Comparison of ENCODE assay signal across 10 mouse cellular contexts in genomic region chr9:73560037-73560436, GRCm38 (mm10).
DNase-seq lines count a peak whose midpoint lies in the region; ATAC-seq and TF ChIP-seq lines count a peak whose summit lies in the region.
"Had no signal": no experiment of that assay in that cellular context is flagged by ENCODE, and none has a peak within 500 bp of the region (broad histone marks: within the 10 kb centered on the region; RNA-seq: fewer than 3 reads in every experiment).

No protein-coding gene starts in this region.

- H3K36me3 ChIP-seq in midbrain, postnatal 0 days (ENCODE audit: insufficient read depth, low read length): no peaks in the 10 kb centered on the region
- H3K36me3 ChIP-seq in midbrain, embryonic 10.5 days: no peaks in the 10 kb centered on the region
- H3K36me3 ChIP-seq in heart, embryonic 12.5 days: no peaks in the 10 kb centered on the region

- no peak for ATAC-seq in midbrain, postnatal 0 days (ENCODE audit: low FRiP score)
- peak; percentile 29; the same call in 1 of the 2 replicates for ATAC-seq in heart, embryonic 12.5 days (ENCODE audit: insufficient number of reproducible peaks, low FRiP score)

- no peaks in the 10 kb centered on the region for H3K27me3 ChIP-seq in midbrain, postnatal 0 days (ENCODE audit: insufficient read depth, low read length)
- H3K27me3 ChIP-seq in midbrain, embryonic 10.5 days (ENCODE audit: low read depth, poor library complexity, severe bottlenecking): no peaks in the 10 kb centered on the region
- no peaks in the 10 kb centered on the region for H3K27me3 ChIP-seq in heart, embryonic 12.5 days (replicated peaks)

- no peak overlapping the region for H3K4me2 ChIP-seq in midbrain, postnatal 0 days (ENCODE audit: low read depth, low read length, poor library complexity, severe bottlenecking)
- H3K4me2 ChIP-seq in heart, embryonic 12.5 days: no peak overlapping the region

- peak; percentile 54 for DNase-seq in midbrain, postnatal 0 days (ENCODE audit: low spot score)
- DNase-seq in midbrain, embryonic 10.5 days (ENCODE audit: low spot score): no peak
- peak; percentile 44 to 57 for DNase-seq in cerebellum, adult 18-20 months
- DNase-seq in lung, postnatal 14 days: peak; percentile 44
- DNase-seq in left cerebral cortex, adult 11 months (ENCODE audit: low spot score): no peak
- no peak for DNase-seq in thymus, postnatal 36 days
- DNase-seq in frontal cortex, postnatal 36 days (ENCODE audit: low spot score in 2 of 2): no peak
- DNase-seq: thymus, adult 2 months had no signal

- TF ChIP-seq CTCF in midbrain, postnatal 0 days (IDR thresholded peaks at IDR 0.05): no peak

- H3K9me3 ChIP-seq in midbrain, postnatal 0 days (ENCODE audit: low read length): no peaks in the 10 kb centered on the region
- no peaks in the 10 kb centered on the region for H3K9me3 ChIP-seq in midbrain, embryonic 10.5 days (replicated peaks)
- peaks cover 4% of the 10 kb centered on the region for H3K9me3 ChIP-seq in heart, embryonic 12.5 days (replicated peaks)

- H3K4me1 ChIP-seq in midbrain, postnatal 0 days (ENCODE audit: insufficient read depth, low read length): no peaks in the 10 kb centered on the region
- no peaks in the 10 kb centered on the region for H3K4me1 ChIP-seq in midbrain, embryonic 10.5 days
- peaks cover 11% of the 10 kb centered on the region for H3K4me1 ChIP-seq in heart, embryonic 12.5 days (replicated peaks)

- H3K9ac ChIP-seq in midbrain, postnatal 0 days (replicated peaks; ENCODE audit: low read length, poor library complexity, severe bottlenecking): no peak overlapping the region
- H3K9ac ChIP-seq in heart, embryonic 12.5 days: no peak overlapping the region

- no peak overlapping the region for H3K27ac ChIP-seq in midbrain, postnatal 0 days (ENCODE audit: low read depth, low read length)
- H3K27ac ChIP-seq in midbrain, embryonic 10.5 days (replicated peaks): no peak overlapping the region
- H3K27ac ChIP-seq in heart, embryonic 12.5 days (ENCODE audit: poor library complexity, severe bottlenecking): peak overlapping the region; percentile 51; the same call in 1 of the 2 replicates

- WGBS in midbrain, postnatal 0 days: 65% methylated on average over 5 of the region's 5 CpGs
- 84% methylated on average over 5 of the region's 5 CpGs for WGBS in midbrain, embryonic 10.5 days
- WGBS in heart, embryonic 12.5 days: 19% methylated on average over 5 of the region's 5 CpGs

- H3K4me3 ChIP-seq in midbrain, postnatal 0 days (ENCODE audit: low read depth, low read length): no peak overlapping the region
- no peak overlapping the region for H3K4me3 ChIP-seq in midbrain, embryonic 10.5 days
- H3K4me3 ChIP-seq in heart, embryonic 12.5 days: no peak overlapping the region
- H3K4me3 ChIP-seq: erythroblast, embryonic 14.5 days had no signal

Comparison
In these comparisons a context has a peak if more than half of its experiments do, and no peak if none do; other contexts are left out.
1. DNase-seq: peak in midbrain, postnatal 0 days (single experiment), cerebellum, adult 18-20 months (2 of 2) and lung, postnatal 14 days (single experiment); none in midbrain, embryonic 10.5 days (single experiment), left cerebral cortex, adult 11 months (single experiment), thymus, postnatal 36 days (0 of 2) and frontal cortex, postnatal 36 days (0 of 2).